In genomic region chr7:141468522-141469211, GRCm38 (mm10) we compare ENCODE assay signal across 8 mouse cellular contexts. TPM values are rescaled to one million over a fixed set of nuclear protein-coding genes. Genes with fewer than 3 reads are reported as not detected.
DNase-seq lines count a peak whose midpoint lies in the region; ATAC-seq and TF ChIP-seq lines count a peak whose summit lies in the region.

No protein-coding gene starts in this region.

- no peak for TF ChIP-seq POLR2A in thymus, adult 2 months (IDR thresholded peaks at IDR 0.05; ENCODE audit: control insufficient read depth, extremely low read depth, insufficient read depth, low read length, poor library complexity)

- peaks cover 5% of the 10 kb centered on the region; the same call in 1 of the 2 replicates for H3K4me1 ChIP-seq in brown adipose tissue, adult 24 weeks (ENCODE audit: control insufficient read depth, insufficient read depth, insufficient read length, low read length)
- H3K4me1 ChIP-seq in forebrain, embryonic 13.5 days = peaks cover 47% of the 10 kb centered on the region
- H3K4me1 ChIP-seq in hindbrain, embryonic 12.5 days = peaks cover 49% of the 10 kb centered on the region
- peaks cover 58% of the 10 kb centered on the region for H3K4me1 ChIP-seq in limb, embryonic 13.5 days
- H3K4me1 ChIP-seq in midbrain, embryonic 12.5 days = peaks cover 47% of the 10 kb centered on the region
- peaks cover 25% of the 10 kb centered on the region for H3K4me1 ChIP-seq in thymus, adult 2 months (replicated peaks; ENCODE audit: control insufficient read depth, insufficient read depth, low read length)

- peak; percentile 84 for ATAC-seq in forebrain, embryonic 13.5 days
- ATAC-seq in hindbrain, embryonic 12.5 days (ENCODE audit: low FRiP score) = peak; percentile 85
- ATAC-seq in limb, embryonic 13.5 days (ENCODE audit: low FRiP score, low read depth) = peak; percentile 60
- peak; percentile 78 for ATAC-seq in midbrain, embryonic 12.5 days (ENCODE audit: low FRiP score, low read depth)

- no peaks in the 10 kb centered on the region for H3K9me3 ChIP-seq in forebrain, embryonic 13.5 days (replicated peaks)
- H3K9me3 ChIP-seq in hindbrain, embryonic 12.5 days (replicated peaks) = no peaks in the 10 kb centered on the region
- no peaks in the 10 kb centered on the region for H3K9me3 ChIP-seq in limb, embryonic 13.5 days
- H3K9me3 ChIP-seq in midbrain, embryonic 12.5 days = no peaks in the 10 kb centered on the region

- 19% methylated on average over 8 of the region's 8 CpGs for WGBS in forebrain, embryonic 13.5 days
- WGBS in hindbrain, embryonic 12.5 days = 20% methylated on average over 8 of the region's 8 CpGs
- WGBS in limb, embryonic 13.5 days = 14% methylated on average over 8 of the region's 8 CpGs
- WGBS in midbrain, embryonic 12.5 days = 21% methylated on average over 8 of the region's 8 CpGs
- 18% methylated on average over 8 of the region's 8 CpGs for WGBS in thymus, adult 2 months

- DNase-seq in spleen, adult 18-20 months = peak; percentile 45 to 49
- no peak for DNase-seq in spleen, adult 12 weeks (ENCODE audit: low spot score)
- peak; percentile 56 for DNase-seq in thymus, adult 2 months

- H3K27me3 ChIP-seq in forebrain, embryonic 13.5 days = peaks cover 35% of the 10 kb centered on the region
- H3K27me3 ChIP-seq in hindbrain, embryonic 12.5 days = peaks cover 32% of the 10 kb centered on the region
- peaks cover 28% of the 10 kb centered on the region for H3K27me3 ChIP-seq in limb, embryonic 13.5 days
- H3K27me3 ChIP-seq in midbrain, embryonic 12.5 days = peaks cover 35% of the 10 kb centered on the region
- H3K27me3 ChIP-seq in thymus, adult 2 months (ENCODE audit: control insufficient read depth, insufficient read depth, low read length) = no peaks in the 10 kb centered on the region

- H3K36me3 ChIP-seq in forebrain, embryonic 13.5 days (ENCODE audit: poor library complexity, severe bottlenecking) = peaks cover 36% of the 10 kb centered on the region
- H3K36me3 ChIP-seq in hindbrain, embryonic 12.5 days = peaks cover 34% of the 10 kb centered on the region
- H3K36me3 ChIP-seq in limb, embryonic 13.5 days = peaks cover 38% of the 10 kb centered on the region
- H3K36me3 ChIP-seq in midbrain, embryonic 12.5 days = peaks cover 32% of the 10 kb centered on the region
- 0 out of 2 replicates have a peak, but pooled peaks cover 3% of the 10 kb centered on the region for H3K36me3 ChIP-seq in thymus, adult 2 months (ENCODE audit: control insufficient read depth, insufficient read depth, low read length)

- peak overlapping the region; percentile 99 for H3K4me3 ChIP-seq in brown adipose tissue, adult 24 weeks (ENCODE audit: insufficient read depth, low read depth, low read length)
- H3K4me3 ChIP-seq in forebrain, embryonic 13.5 days = peak overlapping the region; percentile 64
- peak overlapping the region; percentile 61 for H3K4me3 ChIP-seq in hindbrain, embryonic 12.5 days
- H3K4me3 ChIP-seq in limb, embryonic 13.5 days = peak overlapping the region; percentile 83
- peak overlapping the region; percentile 70 for H3K4me3 ChIP-seq in midbrain, embryonic 12.5 days
- H3K4me3 ChIP-seq in thymus, adult 2 months (ENCODE audit: control insufficient read depth, insufficient read depth, low read length) = peak overlapping the region; percentile 99; the same call in 1 of the 2 replicates

- H3K9ac ChIP-seq in forebrain, embryonic 13.5 days = peak overlapping the region; percentile 76
- H3K9ac ChIP-seq in hindbrain, embryonic 12.5 days = peak overlapping the region; percentile 77
- peak overlapping the region; percentile 86 for H3K9ac ChIP-seq in limb, embryonic 13.5 days
- H3K9ac ChIP-seq in midbrain, embryonic 12.5 days (replicated peaks) = peak overlapping the region; percentile 83

- TF ChIP-seq CTCF in thymus, adult 2 months (IDR thresholded peaks at IDR 0.05; ENCODE audit: borderline replicate concordance, control insufficient read depth, extremely low read depth, insufficient read depth, low read length, poor library complexity) = no peak

- H3K27ac ChIP-seq in brown adipose tissue, adult 24 weeks (replicated peaks; ENCODE audit: low read depth, low read length) = peak overlapping the region; percentile 96
- peak overlapping the region; percentile 85 for H3K27ac ChIP-seq in forebrain, embryonic 13.5 days
- peak overlapping the region; percentile 92 for H3K27ac ChIP-seq in hindbrain, embryonic 12.5 days
- H3K27ac ChIP-seq in limb, embryonic 13.5 days = peak overlapping the region; percentile 81
- H3K27ac ChIP-seq in midbrain, embryonic 12.5 days (replicated peaks) = peak overlapping the region; percentile 79
- H3K27ac ChIP-seq in thymus, adult 2 months (ENCODE audit: control insufficient read depth, insufficient read depth, low read length) = no peak overlapping the region

- peak overlapping the region; percentile 73 for H3K4me2 ChIP-seq in forebrain, embryonic 13.5 days
- peak overlapping the region; percentile 65 for H3K4me2 ChIP-seq in hindbrain, embryonic 12.5 days (replicated peaks)
- H3K4me2 ChIP-seq in limb, embryonic 13.5 days (replicated peaks) = peak overlapping the region; percentile 91
- H3K4me2 ChIP-seq in midbrain, embryonic 12.5 days (replicated peaks) = peak overlapping the region; percentile 74

RNA-seq across cellular contexts. Expression of gene Cd151, which starts 1.5 kb away (rescaled TPM):
- polyA plus RNA-seq in brown adipose tissue, adult 24 weeks (2012; ENCODE audit: insufficient read depth, insufficient read length, missing spikeins) = 223 and 257 TPM in 2 replicates
- 12.0 and 14.3 TPM in 2 replicates for polyA plus RNA-seq in forebrain, embryonic 13.5 days (2015; fragmentation: Nextera tagmentation; extraction: Ambion mirVana)
- 14.4 and 17.3 TPM in 2 replicates for polyA plus RNA-seq in hindbrain, embryonic 12.5 days (2016; fragmentation: Nextera tagmentation; extraction: Ambion mirVana)
- polyA plus RNA-seq in limb, embryonic 13.5 days (2015; fragmentation: Nextera tagmentation; extraction: Ambion mirVana) = 12.6 and 14.6 TPM in 2 replicates
- polyA plus RNA-seq in midbrain, embryonic 12.5 days (2016; fragmentation: Nextera tagmentation; extraction: Ambion mirVana) = 14.8 and 15.6 TPM in 2 replicates
- 132 and 186 TPM in 2 replicates for polyA plus RNA-seq in thymus, adult 2 months (2012; rRNA removed)

RNA-seq across cellular contexts. Expression of gene Polr2l, which starts 6.3 kb away (rescaled TPM):
- 28.8 and 36.4 TPM in 2 replicates for polyA plus RNA-seq in brown adipose tissue, adult 24 weeks (2012; ENCODE audit: insufficient read depth, insufficient read length, missing spikeins)
- 76.5 and 89.5 TPM in 2 replicates for polyA plus RNA-seq in forebrain, embryonic 13.5 days (2015; fragmentation: Nextera tagmentation; extraction: Ambion mirVana)
- polyA plus RNA-seq in hindbrain, embryonic 12.5 days (2016; fragmentation: Nextera tagmentation; extraction: Ambion mirVana) = 62.0 and 69.0 TPM in 2 replicates
- polyA plus RNA-seq in limb, embryonic 13.5 days (2015; fragmentation: Nextera tagmentation; extraction: Ambion mirVana) = 63.4 and 64.3 TPM in 2 replicates
- polyA plus RNA-seq in midbrain, embryonic 12.5 days (2016; fragmentation: Nextera tagmentation; extraction: Ambion mirVana) = 73.8 and 75.0 TPM in 2 replicates
- polyA plus RNA-seq in thymus, adult 2 months (2012; rRNA removed) = 31.1 and 39.3 TPM in 2 replicates

RNA-seq across cellular contexts. Expression of gene Tspan4, which starts 6.4 kb away (rescaled TPM):
- 39.6 and 74.6 TPM in 2 replicates for polyA plus RNA-seq in brown adipose tissue, adult 24 weeks (2012; ENCODE audit: insufficient read depth, insufficient read length, missing spikeins)
- polyA plus RNA-seq in forebrain, embryonic 13.5 days (2015; fragmentation: Nextera tagmentation; extraction: Ambion mirVana) = 18.0 and 20.0 TPM in 2 replicates
- 30.1 and 31.1 TPM in 2 replicates for polyA plus RNA-seq in hindbrain, embryonic 12.5 days (2016; fragmentation: Nextera tagmentation; extraction: Ambion mirVana)
- 70.5 and 71.2 TPM in 2 replicates for polyA plus RNA-seq in limb, embryonic 13.5 days (2015; fragmentation: Nextera tagmentation; extraction: Ambion mirVana)
- polyA plus RNA-seq in midbrain, embryonic 12.5 days (2016; fragmentation: Nextera tagmentation; extraction: Ambion mirVana) = 25.3 and 32.6 TPM in 2 replicates
- 36.9 and 45.1 TPM in 2 replicates for polyA plus RNA-seq in thymus, adult 2 months (2012; rRNA removed)

RNA-seq across cellular contexts. Expression of gene Cracr2b, which starts 7.8 kb away (rescaled TPM):
- 9.8 and 11.8 TPM in 2 replicates for polyA plus RNA-seq in brown adipose tissue, adult 24 weeks (2012; ENCODE audit: insufficient read depth, insufficient read length, missing spikeins)
- polyA plus RNA-seq in forebrain, embryonic 13.5 days (2015; fragmentation: Nextera tagmentation; extraction: Ambion mirVana) = 3.2 and 6.0 TPM in 2 replicates
- 7.7 and 8.9 TPM in 2 replicates for polyA plus RNA-seq in hindbrain, embryonic 12.5 days (2016; fragmentation: Nextera tagmentation; extraction: Ambion mirVana)
- polyA plus RNA-seq in limb, embryonic 13.5 days (2015; fragmentation: Nextera tagmentation; extraction: Ambion mirVana) = 13.5 and 14.3 TPM in 2 replicates
- polyA plus RNA-seq in midbrain, embryonic 12.5 days (2016; fragmentation: Nextera tagmentation; extraction: Ambion mirVana) = 5.4 and 6.0 TPM in 2 replicates
- polyA plus RNA-seq in thymus, adult 2 months (2012; rRNA removed) = 10.0 and 14.9 TPM in 2 replicates

RNA-seq across cellular contexts. Expression of gene Pnpla2, which starts 13.7 kb away (rescaled TPM):
- polyA plus RNA-seq in brown adipose tissue, adult 24 weeks (2012; ENCODE audit: insufficient read depth, insufficient read length, missing spikeins) = 2,152 and 2,404 TPM in 2 replicates
- polyA plus RNA-seq in forebrain, embryonic 13.5 days (2015; fragmentation: Nextera tagmentation; extraction: Ambion mirVana) = 19.5 and 21.0 TPM in 2 replicates
- 16.2 and 19.1 TPM in 2 replicates for polyA plus RNA-seq in hindbrain, embryonic 12.5 days (2016; fragmentation: Nextera tagmentation; extraction: Ambion mirVana)
- polyA plus RNA-seq in limb, embryonic 13.5 days (2015; fragmentation: Nextera tagmentation; extraction: Ambion mirVana) = 13.9 and 14.7 TPM in 2 replicates
- polyA plus RNA-seq in midbrain, embryonic 12.5 days (2016; fragmentation: Nextera tagmentation; extraction: Ambion mirVana) = 15.6 and 18.3 TPM in 2 replicates
- 256 and 296 TPM in 2 replicates for polyA plus RNA-seq in thymus, adult 2 months (2012; rRNA removed)
